Mouse (Mus musculus) cerebellum, postnatal 25 days (tissue): ENCODE measurements around the gene Apba2.

Source experiments
- DNase-seq, 2 experiments: peaks; one replicate each; pipeline ENCODE4 v3.0.0; 2021; ENCODE audit warnings: mixed read lengths in 2 of 2

The Apba2 gene

GRCm38 (mm10) chr7:64728816-64729215, 227.3 kb downstream of the Apba2 start:
- no peak for DNase-seq

- peak; percentile 87 to 91 for DNase-seq
Measured at GRCm38 (mm10) chr7:64729785-64730184, 228.3 kb downstream of the Apba2 start.

GRCm38 (mm10) chr7:64739131-64739530, 237.6 kb downstream of the Apba2 start:
- no peak for DNase-seq

- DNase-seq = peak; percentile 84 to 91
Measured at GRCm38 (mm10) chr7:64741333-64742307, 240.1 kb downstream of the Apba2 start.

GRCm38 (mm10) chr7:64743610-64744009, 242.1 kb downstream of the Apba2 start:
- no peak for DNase-seq

- DNase-seq = peak; percentile 68 to 79
Measured at GRCm38 (mm10) chr7:64751465-64751864, 250.0 kb downstream of the Apba2 start.

- no peak for DNase-seq
Measured at GRCm38 (mm10) chr7:64752133-64752532, 250.6 kb downstream of the Apba2 start.

GRCm38 (mm10) chr7:64753678-64754077, 252.2 kb downstream of the Apba2 start:
- no peak for DNase-seq

GRCm38 (mm10) chr7:64754161-64754560, 252.7 kb downstream of the Apba2 start:
- no peak for DNase-seq

- DNase-seq = no peak
Measured at GRCm38 (mm10) chr7:64755141-64755540, 253.6 kb downstream of the Apba2 start.

- no peak for DNase-seq
Measured at GRCm38 (mm10) chr7:64765595-64765994, 264.1 kb downstream of the Apba2 start.

GRCm38 (mm10) chr7:64769768-64770167, 268.3 kb downstream of the Apba2 start:
- DNase-seq = no peak

- DNase-seq = no peak
Measured at GRCm38 (mm10) chr7:64770779-64771390, 269.4 kb downstream of the Apba2 start.

- no peak for DNase-seq
Measured at GRCm38 (mm10) chr7:64773465-64773864, 272.0 kb downstream of the Apba2 start.

- no peak for DNase-seq
Measured at GRCm38 (mm10) chr7:64776708-64777489, 275.4 kb downstream of the Apba2 start.

- no peak for DNase-seq
Measured at GRCm38 (mm10) chr7:64779501-64779900, 278.0 kb downstream of the Apba2 start.

- no peak for DNase-seq
Measured at GRCm38 (mm10) chr7:64785040-64785439, 283.5 kb downstream of the Apba2 start.

- DNase-seq = no peak
Measured at GRCm38 (mm10) chr7:64791145-64791544, 289.6 kb downstream of the Apba2 start.

GRCm38 (mm10) chr7:64792031-64792430, 290.5 kb downstream of the Apba2 start:
- peak; percentile 66 to 84 for DNase-seq

- DNase-seq = no peak
Measured at GRCm38 (mm10) chr7:64795554-64795953, 294.0 kb downstream of the Apba2 start.
